Mouse (Mus musculus) embryonic facial prominence, embryonic 15.5 days (tissue): Measurements from ENCODE around the gene Atxn1. TPM values are rescaled to one million over a fixed set of nuclear protein-coding genes. Genes with fewer than 3 reads are reported as not detected.

Experiments
- ATAC-seq: fragments of 200-750 bp; cut with Nextera tagmentation; 2 replicates; pipeline ENCODE4 v1.8.0; 2017; ENCODE audit warnings: low read depth, moderate TSS enrichment; ENCODE audit not compliant: insufficient number of reproducible peaks, low FRiP score, low TSS enrichment
- H3K27ac ChIP-seq: fragments of 300-500 bp; sonication (generic); replicated peaks from 2 replicates; pipeline ENCODE4 v1.5.1; 2015; ENCODE audit warnings: mild to moderate bottlenecking, inconsistent platforms
- H3K27me3 ChIP-seq: fragments of 300-500 bp; sonication (generic); 2 replicates; pipeline ENCODE4 v1.6.1; 2015; ENCODE audit warnings: inconsistent platforms
- H3K36me3 ChIP-seq: fragments of 300-500 bp; sonication (generic); 2 replicates; pipeline ENCODE4 v1.6.1; 2015; ENCODE audit warnings: mild to moderate bottlenecking, inconsistent platforms
- H3K4me1 ChIP-seq: fragments of 300-500 bp; sonication (generic); 2 replicates; pipeline ENCODE4 v1.6.1; 2015; ENCODE audit warnings: inconsistent platforms
- H3K4me2 ChIP-seq: fragments of 300-500 bp; sonication (generic); replicated peaks from 2 replicates; pipeline ENCODE4 v1.6.1; 2015; ENCODE audit warnings: mild to moderate bottlenecking, inconsistent platforms
- H3K4me3 ChIP-seq: fragments of 300-500 bp; sonication (generic); replicated peaks from 2 replicates; pipeline ENCODE4 v1.5.1; 2015; ENCODE audit warnings: mild to moderate bottlenecking, inconsistent platforms
- H3K9ac ChIP-seq: fragments of 300-500 bp; sonication (generic); 2 replicates; pipeline ENCODE4 v1.6.1; 2015; ENCODE audit warnings: inconsistent platforms
- H3K9me3 ChIP-seq: fragments of 300-500 bp; sonication (generic); replicated peaks from 2 replicates; pipeline ENCODE4 v1.6.1; 2016; ENCODE audit warnings: inconsistent platforms
- WGBS: fragments of 180-500 bp; shearing (Covaris S2); methylation state at CpG from one replicate; pipeline ENCODE4 v1.1.7; 2015; 5-methylcytosine and 5-hydroxymethylcytosine counted together
- polyA plus RNA-seq: library from polyadenylated mRNA; unstranded; fragments of >200 nt; fragmentation: Nextera tagmentation; extraction: Ambion mirVana; gene quantifications from 2 replicates; pipeline ENCODE4 v1.2.1, GENCODE M21; 2015

The Atxn1 gene
- polyA plus RNA-seq, 1 experiment from 2014 or later = 7.2 TPM

DNA sequence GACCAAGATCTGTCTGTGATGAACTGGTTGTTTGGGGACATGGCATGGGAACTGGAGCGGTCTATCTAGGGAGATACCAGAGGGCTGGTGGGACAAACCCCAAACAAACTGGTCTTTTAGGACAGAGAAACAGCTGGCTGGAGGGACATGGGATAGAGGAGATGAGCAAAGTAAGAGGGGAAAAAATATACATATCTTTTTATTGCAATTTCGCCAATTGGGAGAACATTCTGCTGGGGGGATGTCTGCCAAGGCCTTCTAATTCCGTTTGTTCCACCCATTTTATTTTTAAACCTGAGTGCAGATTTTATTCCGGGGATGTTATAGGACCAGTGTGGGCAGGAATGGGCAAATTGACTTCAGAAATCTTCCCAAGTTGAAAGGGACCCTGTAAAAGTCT lies 305.0 kb downstream of the Atxn1 start:
- Histone ChIP-seq H3K4me2 (no peak overlapping the region), H3K36me3 (no peaks in the 10 kb centered on the region), H3K4me3 (no peak overlapping the region), H3K27ac (no peak overlapping the region), H3K9ac (no peak overlapping the region), H3K9me3 (no peaks in the 10 kb centered on the region), H3K27me3 (no peaks in the 10 kb centered on the region), H3K4me1 (peaks cover 18% of the 10 kb centered on the region; the same call in 1 of the 2 replicates)
- WGBS = 65% methylated on average over 4 of the region's 4 CpGs
- no peak for ATAC-seq

DNA sequence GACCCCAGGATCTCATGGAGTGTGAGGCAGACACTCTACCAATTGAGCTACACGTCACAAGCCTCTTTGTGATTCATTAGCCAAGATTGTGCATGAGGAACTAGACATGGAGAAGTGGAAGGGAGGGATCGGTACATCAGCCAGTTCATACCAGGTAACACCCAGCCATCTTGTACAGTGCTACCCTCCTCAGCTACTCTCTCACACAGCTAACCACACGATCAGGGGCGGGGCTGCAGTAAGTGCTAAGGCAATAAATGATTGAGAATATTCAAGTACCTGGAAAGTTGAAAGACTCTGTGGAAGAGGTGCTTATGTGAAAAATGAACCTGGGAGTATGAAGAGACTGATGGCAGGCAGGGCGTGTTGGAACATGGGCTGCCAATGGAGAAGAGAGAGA lies 306.5 kb downstream of the Atxn1 start:
- no peak overlapping the region for H3K4me2 ChIP-seq
- no peak overlapping the region for H3K27ac ChIP-seq
- H3K9ac ChIP-seq = no peak overlapping the region
- H3K27me3 ChIP-seq = no peaks in the 10 kb centered on the region
- 87% methylated on average over 5 of the region's 5 CpGs for WGBS
- peaks cover 18% of the 10 kb centered on the region; the same call in 1 of the 2 replicates for H3K4me1 ChIP-seq
- no peak for ATAC-seq
- no peaks in the 10 kb centered on the region for H3K36me3 ChIP-seq
- H3K4me3 ChIP-seq = no peak overlapping the region
- no peaks in the 10 kb centered on the region for H3K9me3 ChIP-seq

DNA sequence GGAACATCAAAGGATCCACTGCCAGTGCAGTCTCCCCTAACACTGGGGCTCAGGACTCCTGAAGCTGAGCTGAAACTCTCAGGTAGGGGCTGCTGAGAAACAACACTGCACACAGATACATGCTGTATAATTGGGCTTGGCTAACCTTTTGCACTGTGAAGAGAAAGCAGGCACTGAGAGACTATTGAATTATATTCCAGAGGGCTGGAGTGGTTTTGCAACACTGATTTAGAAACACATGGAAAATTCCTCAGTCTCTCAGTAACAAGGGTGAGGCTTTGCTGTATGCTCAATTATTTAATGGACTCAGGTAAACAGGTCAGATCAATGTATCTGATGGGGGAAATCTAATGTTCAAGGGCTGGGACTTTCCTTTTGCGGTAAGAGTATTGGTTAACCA lies 307.6 kb downstream of the Atxn1 start:
- Histone ChIP-seq H3K27me3 (no peaks in the 10 kb centered on the region), H3K4me2 (no peak overlapping the region), H3K27ac (no peak overlapping the region), H3K36me3 (no peaks in the 10 kb centered on the region), H3K9me3 (no peaks in the 10 kb centered on the region), H3K9ac (no peak overlapping the region), H3K4me3 (no peak overlapping the region), H3K4me1 (peaks cover 14% of the 10 kb centered on the region; the same call in 1 of the 2 replicates)
- no peak for ATAC-seq
- WGBS = 94% methylated on average over 1 of the region's 1 CpGs

DNA sequence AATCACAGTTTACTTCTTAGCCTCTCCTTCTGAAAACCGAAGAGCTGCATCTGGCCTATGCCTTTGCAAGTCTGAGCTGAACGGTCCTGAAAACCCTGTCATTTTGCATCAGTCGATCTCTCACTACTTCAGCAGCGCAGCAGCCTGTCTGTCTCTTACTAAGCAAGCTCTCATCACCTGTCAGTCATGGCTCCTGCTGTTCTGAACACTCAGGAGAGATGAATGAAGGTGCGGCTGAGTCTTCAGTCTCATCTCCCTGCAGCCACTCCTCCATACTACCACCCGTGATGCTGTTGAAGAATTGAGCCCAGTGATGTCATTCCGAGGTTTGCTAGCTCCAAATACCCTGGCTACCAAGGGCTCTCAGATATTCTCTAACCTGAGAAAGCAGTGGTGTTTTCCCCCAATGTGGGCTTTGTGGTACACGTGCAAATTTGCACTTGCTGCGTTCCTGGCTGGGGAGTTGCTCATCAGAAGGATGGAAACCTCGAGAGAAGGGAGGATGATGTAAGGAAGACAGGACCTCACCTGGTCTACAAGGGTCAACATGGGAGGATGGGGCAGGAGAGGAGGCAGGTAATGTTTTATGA lies 313.1 kb downstream of the Atxn1 start:
- no peak for ATAC-seq
- Histone ChIP-seq H3K27ac (no peak overlapping the region), H3K4me2 (no peak overlapping the region), H3K36me3 (no peaks in the 10 kb centered on the region), H3K27me3 (no peaks in the 10 kb centered on the region), H3K9ac (no peak overlapping the region), H3K9me3 (no peaks in the 10 kb centered on the region), H3K4me3 (no peak overlapping the region), H3K4me1 (peaks cover 16% of the 10 kb centered on the region; the same call in 1 of the 2 replicates)
- 67% methylated on average over 10 of the region's 10 CpGs for WGBS

DNA sequence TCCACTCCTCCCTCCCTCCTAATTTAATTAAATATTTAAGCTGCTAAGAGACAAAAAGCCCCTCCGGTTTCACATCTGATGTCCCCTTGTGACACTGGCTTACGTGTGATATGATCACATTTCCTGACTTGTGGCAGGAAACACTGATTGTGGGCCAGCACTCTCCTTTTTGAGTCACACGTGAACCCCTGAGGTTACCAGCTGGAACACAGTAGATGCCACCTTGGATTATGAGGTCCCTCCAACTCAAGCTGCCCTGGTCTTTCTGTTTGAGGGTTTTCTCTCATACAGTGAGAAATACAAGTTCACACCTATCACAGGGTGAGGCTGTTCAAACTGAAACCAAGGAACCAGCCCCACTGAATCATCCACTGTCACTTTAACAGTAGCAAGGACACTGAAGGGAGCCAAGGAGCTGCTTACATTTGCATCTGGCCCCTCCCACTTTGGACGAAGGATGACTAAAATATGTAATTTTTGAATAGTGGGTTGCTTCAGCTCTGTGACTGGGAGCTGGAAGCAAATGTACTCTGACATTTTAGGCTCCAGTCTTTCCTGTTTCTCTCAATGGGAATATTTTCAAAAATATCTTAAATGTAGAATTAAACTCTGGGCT lies 315.5 kb downstream of the Atxn1 start:
- Histone ChIP-seq H3K9me3 (no peaks in the 10 kb centered on the region), H3K27me3 (no peaks in the 10 kb centered on the region), H3K9ac (no peak overlapping the region), H3K4me3 (no peak overlapping the region), H3K4me1 (peaks cover 16% of the 10 kb centered on the region; the same call in 1 of the 2 replicates), H3K4me2 (no peak overlapping the region), H3K27ac (no peak overlapping the region), H3K36me3 (no peaks in the 10 kb centered on the region)
- 52% methylated on average over 4 of the region's 4 CpGs for WGBS
- no peak for ATAC-seq

DNA sequence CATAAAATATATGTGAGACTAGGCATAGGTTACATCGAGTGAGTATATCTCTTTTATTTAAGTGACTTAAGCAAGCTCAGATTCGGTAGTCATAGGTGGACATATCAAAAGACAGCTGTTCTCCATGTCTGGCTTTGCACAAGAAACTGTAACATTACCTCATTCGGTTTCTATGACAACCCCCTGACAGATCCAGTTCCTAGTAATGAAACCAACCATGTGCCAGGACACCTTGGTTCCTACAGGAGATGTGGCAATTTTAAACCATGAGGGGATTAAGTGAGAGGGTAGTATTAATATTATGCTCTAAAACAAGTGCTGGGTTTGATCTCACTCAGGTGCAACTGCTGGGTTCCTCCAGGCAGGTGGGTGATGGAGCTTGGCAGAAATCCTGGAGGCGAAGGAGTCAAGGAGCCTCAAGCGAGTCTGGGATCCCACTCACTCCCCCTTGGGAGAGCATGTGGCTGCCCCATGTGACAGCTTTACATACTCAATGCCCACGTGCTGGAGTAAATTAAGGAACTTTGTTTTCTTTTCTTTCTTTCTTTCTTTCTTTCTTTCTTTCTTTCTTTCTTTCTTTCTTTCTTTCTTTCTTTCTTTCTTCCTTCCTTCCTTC lies 320.9 kb downstream of the Atxn1 start:
- WGBS = 44% methylated on average over 6 of the region's 6 CpGs
- Histone ChIP-seq H3K36me3 (no peaks in the 10 kb centered on the region), H3K4me1 (no peaks in the 10 kb centered on the region), H3K4me2 (no peak overlapping the region), H3K9me3 (no peaks in the 10 kb centered on the region), H3K4me3 (no peak overlapping the region), H3K27me3 (no peaks in the 10 kb centered on the region), H3K27ac (no peak overlapping the region), H3K9ac (no peak overlapping the region)
- no peak for ATAC-seq

DNA sequence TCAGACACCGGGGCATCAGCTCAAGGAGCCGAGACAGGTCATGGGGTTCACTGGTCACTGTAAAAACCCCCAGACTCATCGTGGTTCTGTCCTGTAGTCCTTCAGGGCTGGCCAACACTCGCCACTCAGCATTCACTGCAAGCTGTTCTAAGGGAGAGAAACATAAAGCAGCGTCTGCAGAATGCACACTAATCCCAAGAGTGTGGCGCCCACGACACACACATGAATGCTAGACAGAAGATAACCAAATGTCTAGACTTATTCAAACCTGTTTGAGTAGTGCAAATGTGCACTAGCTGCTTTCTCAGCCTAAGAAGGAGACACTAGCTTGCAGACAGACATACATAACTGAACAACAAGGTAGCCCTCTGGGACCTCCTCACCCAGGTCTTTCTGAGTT lies 321.9 kb downstream of the Atxn1 start:
- Histone ChIP-seq H3K9me3 (no peaks in the 10 kb centered on the region), H3K4me3 (no peak overlapping the region), H3K36me3 (no peaks in the 10 kb centered on the region), H3K27ac (no peak overlapping the region), H3K4me2 (no peak overlapping the region), H3K9ac (no peak overlapping the region), H3K4me1 (no peaks in the 10 kb centered on the region), H3K27me3 (no peaks in the 10 kb centered on the region)
- 65% methylated on average over 7 of the region's 7 CpGs for WGBS
- ATAC-seq = no peak

DNA sequence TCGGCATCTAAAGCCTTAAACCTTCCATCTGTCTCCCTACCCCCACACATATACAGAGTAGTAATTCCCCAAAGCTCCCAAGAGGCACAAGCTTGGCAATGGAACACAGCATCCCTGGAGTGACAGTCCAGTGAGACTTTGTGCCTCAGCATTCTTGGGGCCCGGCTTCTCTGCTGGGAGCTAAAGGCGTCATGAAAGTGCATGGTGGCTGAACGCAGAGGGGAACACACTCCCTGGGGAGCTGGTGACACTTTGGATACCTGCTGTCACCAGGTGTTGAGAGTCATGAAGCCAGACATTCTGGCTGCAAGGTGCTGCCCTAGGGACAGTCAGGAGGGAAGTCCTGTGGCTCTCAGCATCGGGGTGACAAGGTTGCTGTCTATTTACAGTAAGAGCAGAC lies 324.4 kb downstream of the Atxn1 start:
- peak; percentile 67; the same call in 1 of the 2 replicates for ATAC-seq
- Histone ChIP-seq H3K9ac (no peak overlapping the region), H3K4me3 (no peak overlapping the region), H3K36me3 (no peaks in the 10 kb centered on the region), H3K4me2 (no peak overlapping the region), H3K27me3 (no peaks in the 10 kb centered on the region), H3K4me1 (0 out of 2 replicates have a peak, but pooled peaks cover 3% of the 10 kb centered on the region), H3K9me3 (no peaks in the 10 kb centered on the region), H3K27ac (no peak overlapping the region)
- WGBS = 64% methylated on average over 5 of the region's 5 CpGs

DNA sequence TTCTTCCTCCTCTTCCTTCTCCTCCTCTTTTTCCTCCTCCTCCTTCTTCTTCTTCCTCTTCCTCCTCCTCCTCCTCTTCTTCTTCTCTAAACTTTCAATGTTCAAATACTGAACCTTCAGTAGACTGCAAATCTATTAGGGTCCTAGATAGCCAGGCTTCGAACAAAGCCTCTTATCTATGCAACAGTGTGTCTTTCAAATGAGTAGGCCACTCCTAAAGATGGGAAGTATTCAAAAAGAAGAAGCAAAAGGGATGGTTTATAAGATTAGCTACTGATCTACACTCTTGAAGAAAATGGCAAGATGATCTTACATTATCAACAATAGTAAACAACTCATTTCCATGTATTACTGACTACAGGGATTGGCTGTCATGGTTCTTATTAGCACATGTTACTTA lies 326.5 kb downstream of the Atxn1 start:
- 0 out of 2 replicates have a peak, but pooled peaks cover 3% of the 10 kb centered on the region for H3K4me1 ChIP-seq
- H3K9me3 ChIP-seq = no peaks in the 10 kb centered on the region
- H3K27me3 ChIP-seq = no peaks in the 10 kb centered on the region
- no peak for ATAC-seq
- no peak overlapping the region for H3K4me2 ChIP-seq
- H3K4me3 ChIP-seq = no peak overlapping the region
- WGBS = 89% methylated on average over 1 of the region's 1 CpGs
- no peak overlapping the region for H3K27ac ChIP-seq
- no peaks in the 10 kb centered on the region for H3K36me3 ChIP-seq
- H3K9ac ChIP-seq = no peak overlapping the region

DNA sequence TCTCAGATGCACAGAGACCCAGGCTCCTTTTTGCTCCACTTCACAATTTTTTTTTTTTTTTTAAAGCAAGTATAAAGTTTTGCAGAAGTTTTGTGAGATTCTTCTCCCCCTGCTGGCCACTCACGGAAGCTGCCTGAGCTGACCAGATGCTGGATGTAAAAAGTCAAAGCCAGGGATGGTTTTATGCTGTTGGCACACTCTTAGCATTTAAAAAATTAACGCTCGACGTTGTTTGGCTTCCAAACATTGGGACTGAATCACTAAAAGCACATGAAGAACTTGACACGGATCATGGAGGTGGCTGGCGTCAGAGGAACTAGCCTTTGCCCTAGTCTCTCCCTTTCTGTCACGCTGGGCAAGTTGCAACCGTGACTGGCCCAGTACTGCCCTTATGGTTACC lies 327.5 kb downstream of the Atxn1 start:
- 48% methylated on average over 8 of the region's 8 CpGs for WGBS
- no peaks in the 10 kb centered on the region for H3K27me3 ChIP-seq
- H3K9me3 ChIP-seq = no peaks in the 10 kb centered on the region
- H3K9ac ChIP-seq = no peak overlapping the region
- no peak overlapping the region for H3K4me3 ChIP-seq
- no peak overlapping the region for H3K27ac ChIP-seq
- H3K36me3 ChIP-seq = no peaks in the 10 kb centered on the region
- 0 out of 2 replicates have a peak, but pooled peaks cover 3% of the 10 kb centered on the region for H3K4me1 ChIP-seq
- no peak for ATAC-seq
- no peak overlapping the region for H3K4me2 ChIP-seq

DNA sequence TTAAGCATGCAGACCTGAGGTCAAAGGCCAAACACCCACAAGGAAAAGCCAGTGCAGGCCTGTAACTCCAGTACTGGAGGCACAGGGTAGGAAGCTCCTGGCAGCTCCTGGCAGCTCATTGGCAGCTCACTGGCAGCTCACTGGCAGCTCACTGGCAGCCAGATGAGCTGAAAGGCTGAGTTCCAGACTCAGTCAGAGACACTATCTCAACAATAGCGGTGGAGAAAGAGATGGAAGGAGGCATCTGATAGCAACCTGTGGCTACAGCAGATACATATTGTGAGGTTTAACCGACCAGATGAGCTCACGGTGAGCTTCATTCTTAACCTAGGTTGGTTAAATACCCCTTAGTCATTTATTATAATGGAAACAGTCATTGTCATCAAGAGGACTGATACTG lies 328.4 kb downstream of the Atxn1 start:
- H3K27me3 ChIP-seq = no peaks in the 10 kb centered on the region
- 0 out of 2 replicates have a peak, but pooled peaks cover 3% of the 10 kb centered on the region for H3K4me1 ChIP-seq
- H3K9ac ChIP-seq = no peak overlapping the region
- no peak overlapping the region for H3K27ac ChIP-seq
- H3K4me3 ChIP-seq = no peak overlapping the region
- no peak for ATAC-seq
- no peak overlapping the region for H3K4me2 ChIP-seq
- 76% methylated on average over 3 of the region's 3 CpGs for WGBS
- no peaks in the 10 kb centered on the region for H3K36me3 ChIP-seq
- no peaks in the 10 kb centered on the region for H3K9me3 ChIP-seq
